Mouse (Mus musculus) midbrain, embryonic 10.5 days (tissue): ENCODE data around the gene Amot. TPM values are rescaled to one million over a fixed set of nuclear protein-coding genes. Genes with fewer than 3 reads are reported as not detected.

Experiments used
- DNase-seq: peaks from one replicate; pipeline ENCODE4 v3.0.0-alpha.2; 2017; ENCODE audit warnings: low spot score
- H3K27ac ChIP-seq: fragments of 300-500 bp; sonication (generic); replicated peaks from 2 replicates; pipeline ENCODE4 v1.5.1; 2016; ENCODE audit warnings: mild to moderate bottlenecking
- H3K27me3 ChIP-seq: fragments of 300-500 bp; sonication (generic); 2 replicates; pipeline ENCODE4 v1.6.1; 2016; ENCODE audit warnings: low read depth, mild to moderate bottlenecking; ENCODE audit not compliant: poor library complexity, severe bottlenecking
- H3K36me3 ChIP-seq: fragments of 300-500 bp; sonication (generic); 2 replicates; pipeline ENCODE4 v1.6.1; 2016; ENCODE audit warnings: mild to moderate bottlenecking, moderate library complexity
- H3K4me1 ChIP-seq: fragments of 300-500 bp; sonication (generic); 2 replicates; pipeline ENCODE4 v1.6.1; 2016
- H3K4me3 ChIP-seq: fragments of 300-500 bp; sonication (generic); 2 replicates; pipeline ENCODE4 v1.5.1; 2016; ENCODE audit warnings: mild to moderate bottlenecking, moderate library complexity
- H3K9me3 ChIP-seq: fragments of 300-500 bp; sonication (generic); replicated peaks from 2 replicates; pipeline ENCODE4 v1.6.1; 2016; ENCODE audit warnings: mild to moderate bottlenecking
- WGBS: fragments of 180-500 bp; shearing (Covaris S2); methylation state at CpG from one replicate; pipeline ENCODE4 v1.1.7; 2016; 5-methylcytosine and 5-hydroxymethylcytosine counted together
- polyA plus RNA-seq: library from polyadenylated mRNA; unstranded; fragments of >200 nt; fragmentation: Nextera tagmentation; extraction: Ambion mirVana; gene quantifications from 2 replicates; pipeline ENCODE4 v1.2.1, GENCODE M21; 2016

Amot gene
- polyA plus RNA-seq, result 12.3 and 12.9 TPM in 2 replicates

- peak within 1 kb of the TSS; percentile 76 for H3K27ac ChIP-seq
- 22% methylated on average over 34 of the region's 34 CpGs for WGBS
- H3K4me1 ChIP-seq, result peaks cover 21% of the 10 kb centered on the region
- peak; percentile 84 for DNase-seq
- H3K9me3 ChIP-seq, result no peaks in the 10 kb centered on the region; the same call in 1 of the 2 replicates
- H3K36me3 ChIP-seq, result no peaks in the 10 kb centered on the region
- H3K4me3 ChIP-seq, result peak within 1 kb of the TSS; percentile 60
- H3K27me3 ChIP-seq, result peaks cover 84% of the 10 kb centered on the region
Measured at GRCm38 (mm10) chrX:145504717-145505415, at the start of gene Amot. Gene Amot (minus strand): TSS chrX:145505181.

GRCm38 (mm10) chrX:145545060-145545459 lies 40.1 kb upstream of the Amot start:
- no peak overlapping the region for H3K27ac ChIP-seq
- 65% methylated on average over 3 of the region's 3 CpGs for WGBS
- no peaks in the 10 kb centered on the region for H3K9me3 ChIP-seq
- no peaks in the 10 kb centered on the region for H3K36me3 ChIP-seq
- DNase-seq, result no peak
- H3K27me3 ChIP-seq, result peaks cover 56% of the 10 kb centered on the region
- peaks cover 12% of the 10 kb centered on the region for H3K4me1 ChIP-seq
- no peak overlapping the region for H3K4me3 ChIP-seq

- Histone ChIP-seq H3K9me3 (no peaks in the 10 kb centered on the region), H3K27me3 (peaks cover 46% of the 10 kb centered on the region), H3K4me1 (peaks cover 12% of the 10 kb centered on the region), H3K36me3 (no peaks in the 10 kb centered on the region), H3K4me3 (no peak overlapping the region), H3K27ac (no peak overlapping the region)
- 47% methylated on average over 4 of the region's 4 CpGs for WGBS
- no peak for DNase-seq
Measured at GRCm38 (mm10) chrX:145543602-145544490, 38.9 kb upstream of the Amot start.

GRCm38 (mm10) chrX:145541050-145541449 lies 36.1 kb upstream of the Amot start:
- 71% methylated on average over 1 of the region's 1 CpGs for WGBS
- H3K9me3 ChIP-seq, result no peaks in the 10 kb centered on the region
- H3K4me3 ChIP-seq, result no peak overlapping the region
- no peak for DNase-seq
- H3K27me3 ChIP-seq, result peaks cover 32% of the 10 kb centered on the region
- H3K27ac ChIP-seq, result no peak overlapping the region
- H3K36me3 ChIP-seq, result no peaks in the 10 kb centered on the region
- peaks cover 12% of the 10 kb centered on the region for H3K4me1 ChIP-seq

DNA sequence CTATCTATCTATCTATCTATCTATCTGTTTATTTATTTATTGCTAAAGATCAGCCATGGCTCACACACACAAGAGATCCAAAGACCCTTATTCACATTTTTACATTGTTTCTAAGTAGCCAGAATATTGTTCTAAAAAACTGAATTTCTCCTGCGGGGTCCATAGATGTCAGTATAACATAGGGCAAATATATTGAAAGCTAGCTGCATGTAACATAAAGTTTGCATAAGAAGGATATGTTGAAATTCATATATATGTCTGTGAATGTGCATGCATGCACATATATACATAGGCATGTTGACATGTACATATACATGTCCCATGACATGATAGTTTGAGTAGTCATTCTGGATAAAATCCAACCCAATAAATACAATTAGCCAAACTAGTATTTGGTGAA lies 35.3 kb upstream of the Amot start:
- Histone ChIP-seq H3K9me3 (no peaks in the 10 kb centered on the region), H3K27me3 (peaks cover 27% of the 10 kb centered on the region), H3K4me1 (peaks cover 12% of the 10 kb centered on the region), H3K36me3 (no peaks in the 10 kb centered on the region), H3K27ac (no peak overlapping the region), H3K4me3 (no peak overlapping the region)
- DNase-seq, result no peak
- 83% methylated on average over 1 of the region's 1 CpGs for WGBS

DNA sequence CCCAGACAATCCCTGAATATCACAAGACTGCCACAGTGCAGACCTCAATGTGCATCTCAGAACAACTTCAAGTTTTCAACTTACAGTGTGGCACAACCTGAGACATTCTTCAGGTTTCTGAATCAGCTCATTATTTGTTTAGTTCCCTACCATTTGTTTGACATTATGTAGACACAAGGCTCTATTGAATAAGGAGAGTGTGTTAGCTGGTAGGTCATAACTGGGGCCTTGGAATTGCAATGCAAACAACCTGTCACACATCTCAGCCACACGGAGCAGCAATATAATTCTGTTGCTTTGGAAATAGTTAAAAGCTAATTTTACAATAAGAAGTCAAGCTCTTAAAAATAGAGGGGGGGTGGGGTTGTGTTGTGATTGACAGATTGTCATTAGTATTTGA lies 24.6 kb upstream of the Amot start:
- Histone ChIP-seq H3K4me3 (no peak overlapping the region), H3K36me3 (no peaks in the 10 kb centered on the region), H3K9me3 (no peaks in the 10 kb centered on the region), H3K4me1 (no peaks in the 10 kb centered on the region), H3K27ac (no peak overlapping the region), H3K27me3 (no peaks in the 10 kb centered on the region; the same call in 1 of the 2 replicates)
- WGBS, result 60% methylated on average over 1 of the region's 1 CpGs
- no peak for DNase-seq

GRCm38 (mm10) chrX:145516322-145517066 lies 11.5 kb upstream of the Amot start:
- H3K4me3 ChIP-seq, result no peak overlapping the region
- H3K36me3 ChIP-seq, result no peaks in the 10 kb centered on the region
- no peak overlapping the region for H3K27ac ChIP-seq
- WGBS, result 65% methylated on average over 10 of the region's 10 CpGs
- no peaks in the 10 kb centered on the region for H3K9me3 ChIP-seq
- peaks cover 5% of the 10 kb centered on the region; the same call in 1 of the 2 replicates for H3K4me1 ChIP-seq
- H3K27me3 ChIP-seq, result peaks cover 46% of the 10 kb centered on the region
- no peak for DNase-seq

GRCm38 (mm10) chrX:145515498-145516158 lies 10.6 kb upstream of the Amot start:
- DNase-seq, result no peak

DNA sequence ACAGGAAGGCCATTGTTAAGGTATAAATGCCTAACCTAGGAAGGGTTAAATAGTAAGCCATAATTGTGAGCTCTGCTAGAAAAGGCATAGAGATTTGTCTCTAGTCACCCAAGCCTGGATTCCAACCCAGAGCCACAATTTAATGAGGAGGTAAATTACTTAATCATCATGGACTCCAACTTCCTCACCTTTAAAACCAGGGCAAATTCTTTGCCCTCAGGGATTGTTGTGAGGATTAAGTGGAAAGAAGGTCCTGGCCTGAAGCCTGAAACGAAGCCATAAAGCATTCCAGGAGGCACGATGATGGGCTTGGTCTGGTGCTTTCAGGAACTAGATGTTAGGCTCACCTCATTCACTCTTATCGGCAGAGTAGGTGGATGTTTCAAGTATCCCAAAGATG lies 5.7 kb upstream of the Amot start:
- Histone ChIP-seq H3K27ac (no peak overlapping the region), H3K9me3 (no peaks in the 10 kb centered on the region), H3K4me1 (peaks cover 5% of the 10 kb centered on the region; the same call in 1 of the 2 replicates), H3K27me3 (peaks cover 64% of the 10 kb centered on the region), H3K4me3 (no peak overlapping the region), H3K36me3 (no peaks in the 10 kb centered on the region)
- WGBS, result 54% methylated on average over 3 of the region's 3 CpGs
- no peak for DNase-seq

More at GRCm38 (mm10) chrX:145515498-145516158, 10.6 kb upstream of the Amot start:
- no peak overlapping the region for H3K4me3 ChIP-seq
- WGBS, result 59% methylated on average over 9 of the region's 9 CpGs
- no peak overlapping the region for H3K27ac ChIP-seq
- H3K36me3 ChIP-seq, result no peaks in the 10 kb centered on the region
- H3K9me3 ChIP-seq, result no peaks in the 10 kb centered on the region
- H3K27me3 ChIP-seq, result peaks cover 51% of the 10 kb centered on the region
- H3K4me1 ChIP-seq, result peaks cover 5% of the 10 kb centered on the region; the same call in 1 of the 2 replicates

GRCm38 (mm10) chrX:145505457-145506201 lies 648 bp upstream of the Amot start:
- peaks cover 82% of the 10 kb centered on the region for H3K27me3 ChIP-seq
- WGBS, result 17% methylated on average over 14 of the region's 14 CpGs
- no peaks in the 10 kb centered on the region for H3K36me3 ChIP-seq
- peak overlapping the region; percentile 60 for H3K4me3 ChIP-seq
- H3K9me3 ChIP-seq, result no peaks in the 10 kb centered on the region; the same call in 1 of the 2 replicates
- peak overlapping the region; percentile 76 for H3K27ac ChIP-seq
- DNase-seq, result peak; percentile 64
- H3K4me1 ChIP-seq, result peaks cover 21% of the 10 kb centered on the region

- 31% methylated on average over 8 of the region's 8 CpGs for WGBS
- H3K4me3 ChIP-seq, result no peak overlapping the region
- DNase-seq, result no peak
Measured at GRCm38 (mm10) chrX:145501666-145502355, 3.2 kb downstream of the Amot start.

More at GRCm38 (mm10) chrX:145501666-145502355, 3.2 kb downstream of the Amot start:
- Histone ChIP-seq H3K4me1 (peaks cover 21% of the 10 kb centered on the region), H3K27me3 (peaks cover 93% of the 10 kb centered on the region), H3K27ac (no peak overlapping the region), H3K36me3 (no peaks in the 10 kb centered on the region), H3K9me3 (no peaks in the 10 kb centered on the region; the same call in 1 of the 2 replicates)
